Mouse (Mus musculus) T-helper 17 cell (primary cell): Measurements from ENCODE around the gene Msmo1.

ENCODE experiments used
- in situ Hi-C, 2 experiments: fragments of 300-600 bp; cut with MboI, MseI; formaldehyde crosslinking; loops; 1 replicate in 1 of 2; 2 replicates in 1 of 2; pipeline ENCODE4 v1.15.1; 2025; ENCODE audit warnings: high pct_unique_total_duplicates in 2 of 2

Gene Msmo1

DNA sequence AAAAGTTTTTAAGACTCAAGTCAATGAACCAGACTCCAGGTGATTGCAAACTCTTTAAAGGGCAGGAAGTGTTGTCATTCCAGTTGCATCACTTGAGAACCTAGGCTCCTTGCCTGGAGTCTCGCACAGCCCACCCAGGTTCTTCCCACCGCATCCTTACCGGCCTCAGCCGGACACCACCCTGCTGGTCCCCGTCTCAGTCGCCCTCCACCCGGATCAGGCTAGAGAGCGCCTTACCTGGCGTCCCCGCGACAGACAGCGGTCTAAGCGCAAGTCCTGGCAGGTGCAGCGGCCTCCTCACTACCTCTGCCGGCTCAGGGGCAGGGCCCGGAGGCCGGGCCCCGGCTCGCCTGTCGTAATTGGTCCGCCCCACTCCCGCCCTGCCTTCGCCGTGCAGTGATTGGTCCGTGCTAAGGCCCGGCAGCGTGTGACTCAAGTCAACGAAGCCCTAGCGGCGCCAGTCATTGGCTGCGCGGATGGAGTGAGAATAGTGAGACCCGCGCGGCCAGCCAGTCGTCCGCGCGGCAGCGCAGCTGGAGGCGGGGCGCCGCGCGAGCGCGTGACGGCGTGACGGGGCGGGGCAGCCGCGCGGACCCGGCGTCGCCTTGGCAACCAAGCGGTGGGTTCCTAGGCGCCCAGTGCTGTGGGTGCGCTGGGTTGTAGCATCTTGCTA lies at the start of gene Msmo1:
Gene Msmo1 (minus strand): TSS at position 522 of the 673 bp plus-strand sequence.
- in situ Hi-C loops: loop anchor here (5.0 to 25.0 kb wide), 3 partner anchors 124 to 1754 kb away; partner anchors contain the start of gene Tma16 (in 1 of the 2)

DNA sequence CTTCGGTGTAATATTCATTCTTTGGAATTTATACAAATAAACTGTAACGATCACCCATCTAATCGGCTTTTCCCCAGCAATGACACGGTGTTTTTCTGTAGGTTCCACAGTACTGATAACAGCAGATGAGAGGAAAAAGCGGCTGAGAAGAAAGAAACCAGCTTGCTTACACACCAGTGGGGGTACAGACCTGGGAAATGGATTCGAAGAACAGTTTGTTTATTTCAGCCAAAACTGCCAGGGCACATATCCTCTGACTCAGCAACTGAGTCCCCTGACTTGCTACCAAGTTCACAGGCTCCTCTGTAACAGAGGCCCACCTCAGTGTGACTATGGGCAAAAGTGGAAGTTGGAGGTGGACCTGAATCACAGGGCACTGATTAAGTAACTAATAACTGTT lies 48.4 kb upstream of the Msmo1 start:
- in situ Hi-C loops: no loop called here

DNA sequence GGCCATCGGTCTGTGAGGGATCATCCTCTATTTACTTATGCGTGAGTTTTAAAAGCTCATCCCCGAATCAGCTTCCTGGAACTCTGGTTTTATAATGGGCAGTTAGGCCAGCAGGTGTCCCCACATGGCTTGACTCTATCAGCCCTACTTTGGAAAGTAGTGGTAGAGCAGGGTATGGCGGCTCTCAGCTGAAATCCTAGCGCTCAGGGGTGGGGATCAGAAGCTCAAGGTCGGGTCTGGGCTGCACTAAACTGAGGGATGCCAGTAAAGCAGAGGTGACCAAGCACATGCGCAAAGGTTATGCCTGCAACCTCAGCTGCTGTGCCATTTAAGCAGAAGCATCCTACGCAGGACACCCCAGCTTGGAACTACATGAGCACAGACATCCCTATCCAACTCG lies 44.3 kb upstream of the Msmo1 start:
- in situ Hi-C loops: no loop called here

DNA sequence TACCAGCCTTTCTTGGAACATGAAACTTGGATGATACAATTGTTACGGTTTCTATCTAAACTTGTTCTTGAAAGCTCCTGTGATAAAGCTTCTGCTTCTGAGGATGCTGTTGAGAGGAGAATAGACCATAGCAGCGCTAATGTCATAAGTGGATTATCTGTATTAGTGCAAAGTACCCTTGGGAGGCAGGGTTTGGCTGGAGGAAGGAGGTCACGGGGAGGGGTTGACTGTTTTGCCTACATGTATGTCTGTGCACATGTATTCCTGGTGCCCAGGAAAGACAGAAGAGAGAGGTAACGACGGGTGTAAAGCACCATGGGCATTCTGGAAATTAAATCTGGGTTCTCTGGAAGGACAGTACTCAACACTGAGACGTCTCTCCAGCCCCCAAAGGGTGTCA lies 40.5 kb upstream of the Msmo1 start:
- in situ Hi-C loops: no loop called here

DNA sequence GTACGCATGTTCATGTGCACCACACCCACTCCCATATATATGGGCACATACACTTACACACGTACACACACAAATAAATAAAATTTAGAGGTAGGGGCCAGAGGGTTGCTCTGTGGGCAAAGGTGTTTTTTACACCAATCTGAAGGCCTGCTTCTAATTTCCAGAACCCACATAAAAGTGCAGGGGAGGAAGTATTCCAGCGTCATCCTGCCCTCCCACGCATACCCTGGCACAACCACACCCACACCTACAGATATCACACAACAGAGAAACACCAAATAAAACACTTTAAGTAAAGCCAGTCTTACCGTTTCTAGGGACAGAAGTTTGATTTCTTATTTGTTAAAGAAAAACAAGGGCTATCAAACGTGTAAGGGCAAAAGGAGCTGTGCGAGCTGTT lies 37.2 kb upstream of the Msmo1 start:
- in situ Hi-C loops: no loop called here

DNA sequence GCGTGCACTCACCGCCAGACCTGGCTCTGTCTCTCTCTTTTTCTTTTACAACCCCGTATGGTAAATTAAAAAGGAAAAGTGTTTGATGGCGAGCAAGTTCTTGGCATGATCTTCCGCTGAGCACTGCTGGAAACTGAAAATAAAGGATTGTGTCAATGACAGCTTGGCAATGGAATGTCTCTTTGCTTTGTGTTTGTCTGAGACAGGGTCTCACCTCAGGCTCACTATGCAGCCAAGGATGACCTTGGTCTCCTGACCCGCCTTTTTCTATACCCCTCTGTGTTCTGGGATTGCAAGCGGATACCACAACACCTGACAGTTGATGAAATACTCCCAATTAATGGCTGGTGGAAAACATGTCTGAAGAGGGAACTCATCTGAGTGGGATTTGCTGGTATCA lies 36.0 kb upstream of the Msmo1 start:
- in situ Hi-C loops: no loop called here

DNA sequence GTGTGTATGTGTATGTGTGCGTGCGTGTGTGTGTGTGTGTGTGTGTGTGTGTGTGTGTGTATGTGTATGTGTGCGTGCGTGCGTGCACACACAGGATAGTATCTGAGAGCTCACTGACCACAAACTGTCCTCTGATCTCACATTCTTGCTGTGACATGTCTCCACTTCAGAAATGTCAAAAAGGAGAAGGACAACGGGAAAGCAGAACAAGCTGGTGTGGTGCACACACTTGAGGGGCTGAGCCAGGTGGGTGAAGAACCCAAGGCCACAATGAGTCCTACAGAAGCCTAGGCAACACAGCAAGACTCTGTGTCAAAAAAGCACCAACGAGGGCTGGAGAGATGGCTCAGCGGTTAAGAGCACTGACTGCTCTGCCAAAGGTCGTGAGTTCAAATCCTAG lies 35.1 kb upstream of the Msmo1 start:
- in situ Hi-C loops: no loop called here

DNA sequence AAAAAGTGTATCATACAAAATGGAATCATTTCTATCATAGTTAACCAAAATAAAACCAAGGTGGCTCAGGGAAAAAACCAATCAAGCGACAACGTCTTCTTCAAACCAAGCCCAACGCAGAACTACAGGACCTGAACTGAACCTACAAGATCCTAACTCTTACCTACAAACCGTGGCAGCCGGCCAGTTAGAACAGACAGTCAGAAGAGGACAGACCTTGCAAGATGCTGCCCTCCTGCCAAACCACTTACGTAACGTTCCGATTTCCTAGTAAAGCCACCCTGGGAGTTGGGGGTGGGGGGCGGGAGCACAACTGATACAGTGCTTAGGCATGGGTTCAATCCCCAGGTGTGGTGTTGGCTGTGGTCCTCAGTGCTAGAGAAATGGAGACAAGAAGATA lies 33.5 kb upstream of the Msmo1 start:
- in situ Hi-C loops: no loop called here

DNA sequence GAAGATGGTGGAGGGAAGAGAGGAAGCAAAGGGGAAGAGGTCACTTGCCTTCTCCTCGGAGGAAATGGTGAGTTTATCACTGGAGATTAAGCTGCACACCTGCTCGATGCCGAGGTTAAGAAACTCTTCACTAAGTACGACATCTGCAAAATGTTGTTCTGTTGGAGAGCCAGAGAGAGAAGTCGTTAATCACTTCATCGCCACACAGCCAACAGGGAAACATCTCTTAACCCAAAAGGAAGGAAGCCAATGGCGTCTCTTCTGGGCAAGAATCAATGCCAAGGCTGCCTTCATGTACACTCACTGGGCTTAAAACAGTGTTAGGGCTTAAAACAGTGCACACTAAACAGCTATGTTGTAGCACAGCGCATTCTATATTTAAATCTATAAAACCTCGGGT lies 30.5 kb upstream of the Msmo1 start:
- in situ Hi-C loops: no loop called here

DNA sequence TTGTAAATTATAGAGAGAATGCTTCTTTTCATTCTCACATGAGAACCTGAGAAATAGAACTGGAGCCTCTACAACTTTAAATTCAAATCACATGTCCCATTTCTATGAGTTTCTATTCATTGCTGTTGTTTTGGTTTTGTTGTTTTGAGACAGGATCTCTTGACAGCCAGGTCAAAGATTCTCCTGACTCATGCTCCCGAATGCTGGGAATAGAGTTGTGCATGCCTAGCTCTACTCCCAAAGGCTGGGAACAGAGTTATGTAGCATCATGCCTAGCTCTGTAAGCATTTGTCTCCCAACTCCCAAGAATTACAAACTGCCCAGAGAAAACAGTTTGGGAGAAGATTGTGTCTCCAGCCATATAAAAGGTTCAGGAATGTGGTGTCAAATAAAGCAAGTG lies 29.2 kb upstream of the Msmo1 start:
- in situ Hi-C loops: no loop called here

DNA sequence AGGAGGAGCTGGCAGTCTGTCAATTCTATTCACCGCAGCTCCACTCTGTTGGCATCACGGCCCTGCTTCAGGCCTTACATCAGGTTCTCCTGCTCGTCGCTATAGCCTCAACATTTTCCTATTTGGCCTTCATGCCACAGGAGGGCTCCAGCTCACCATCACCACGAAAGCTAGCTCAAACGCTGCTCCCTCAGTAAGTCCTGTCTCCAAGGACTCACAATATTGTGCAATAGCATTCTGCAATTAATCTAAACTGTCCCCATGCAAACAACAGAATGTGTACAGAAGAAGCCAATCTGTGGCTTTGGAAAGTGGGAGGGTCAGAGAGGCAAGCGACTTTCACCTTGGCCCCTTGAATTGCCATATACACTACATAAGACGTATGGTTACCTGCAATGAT lies 27.8 kb upstream of the Msmo1 start:
- in situ Hi-C loops: no loop called here

DNA sequence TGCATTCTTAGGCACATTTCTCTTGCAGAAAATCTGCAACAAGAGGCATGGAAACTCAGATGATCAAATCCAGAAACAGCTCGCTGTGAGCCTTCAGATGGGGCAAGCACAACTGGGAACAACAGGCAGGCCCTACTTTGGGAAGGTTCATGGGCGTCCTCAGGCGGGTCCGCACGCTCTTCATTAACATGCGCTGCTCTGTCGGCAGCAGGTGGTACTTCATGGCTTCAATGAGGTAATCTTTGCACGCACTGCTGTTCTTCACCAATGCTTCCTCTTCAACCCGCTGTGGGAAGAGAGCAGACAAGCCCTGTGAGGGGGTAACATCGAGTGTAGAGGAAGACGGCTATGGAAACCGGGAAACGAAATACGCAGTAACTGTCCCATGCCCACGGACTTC lies 24.4 kb upstream of the Msmo1 start:
- in situ Hi-C loops: no loop called here

DNA sequence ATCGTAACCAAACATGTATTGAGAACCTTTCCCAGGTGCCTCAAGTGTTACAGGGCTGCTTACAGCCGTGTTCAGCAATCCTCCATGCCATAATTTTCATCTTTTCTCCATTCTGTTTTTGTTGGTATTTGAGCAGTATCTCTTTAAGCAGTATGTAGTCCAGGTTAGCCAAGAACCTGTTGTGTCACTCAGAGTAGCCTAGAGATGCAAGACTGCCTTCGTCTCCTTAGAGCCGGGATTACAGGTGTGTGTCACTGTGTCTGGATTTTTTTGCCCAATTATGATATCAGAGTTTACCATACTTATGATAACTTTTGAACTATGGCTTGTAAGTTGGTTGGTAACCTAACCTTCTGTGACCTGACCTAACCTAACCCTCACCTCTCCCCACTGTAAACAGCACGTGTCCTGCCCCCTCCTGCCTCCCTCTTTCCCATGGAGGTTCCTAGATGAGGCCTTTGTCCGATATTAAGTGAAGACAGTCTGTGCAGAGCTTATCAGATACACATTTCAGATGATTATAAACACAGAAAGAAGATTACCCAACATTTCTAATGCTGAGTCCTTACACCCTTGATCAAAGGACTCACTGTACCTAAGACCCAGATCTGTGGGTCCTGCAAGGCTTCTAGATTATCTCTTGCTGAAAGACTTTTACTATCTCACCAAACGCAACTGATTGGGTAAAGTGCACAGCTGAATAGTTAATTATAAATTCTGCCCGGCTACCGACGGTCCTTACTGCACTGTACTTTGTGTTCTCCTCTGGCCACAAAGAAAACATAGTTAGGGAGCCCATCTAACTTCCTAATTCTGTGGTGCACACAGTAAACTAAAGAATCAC lies 12.8 kb upstream of the Msmo1 start:
- in situ Hi-C loops: loop anchor here in 1 of 2 experiments (25.0 kb wide), 1 partner anchor 1741 kb away; the partner anchor contains the start of gene Tma16

DNA sequence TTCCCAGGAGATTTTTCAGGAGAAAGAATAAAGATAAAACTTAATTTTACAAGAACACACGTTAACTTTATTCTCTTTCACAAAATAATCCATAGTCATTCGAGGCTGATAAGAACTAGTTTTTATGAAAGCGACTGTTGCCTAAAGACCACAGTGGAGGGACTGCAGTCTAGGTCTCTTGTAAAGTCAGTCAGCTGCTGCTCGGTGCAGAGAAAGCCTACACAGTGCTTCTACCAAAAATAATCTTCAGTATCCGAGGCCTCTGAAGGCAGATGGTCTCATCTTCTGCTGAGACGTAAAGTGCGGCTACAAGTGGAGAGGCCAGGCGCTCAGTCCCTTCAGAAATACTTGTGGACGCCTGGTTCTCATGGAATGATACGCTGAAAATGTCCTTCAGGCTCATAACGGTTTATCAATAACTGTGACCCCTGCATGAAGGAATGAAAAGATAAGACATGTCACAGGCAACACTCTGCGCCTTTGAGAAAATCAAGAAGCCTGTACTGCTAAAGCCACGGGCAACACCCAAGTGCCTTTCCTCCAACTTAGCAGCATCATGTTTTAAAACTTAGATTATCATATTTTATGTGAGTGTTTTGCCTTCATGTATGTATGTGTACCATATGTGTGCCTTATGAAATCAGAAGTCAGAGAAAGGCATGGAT lies 7.1 kb upstream of the Msmo1 start:
- in situ Hi-C loops: loop anchor here in 1 of 2 experiments (25.0 kb wide), 1 partner anchor 1747 kb away; the partner anchor contains the start of gene Tma16

DNA sequence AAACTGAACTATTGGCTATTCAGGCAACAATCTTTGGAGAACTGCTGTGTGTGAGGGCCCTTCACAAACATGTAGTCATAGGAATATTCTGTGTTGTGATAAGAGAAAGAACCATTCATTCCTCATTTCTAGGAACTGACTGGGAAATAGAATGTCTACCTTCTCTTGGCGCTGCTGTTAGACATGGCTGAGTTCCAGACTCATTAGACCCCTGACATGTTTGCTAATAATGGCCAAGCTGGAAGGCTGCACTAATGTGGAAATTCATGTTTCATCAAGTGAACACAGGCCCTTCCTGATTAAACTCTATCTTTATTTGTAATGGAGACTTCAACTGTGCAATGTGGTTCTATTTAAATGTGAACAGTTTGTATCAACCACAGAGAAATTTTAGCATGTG lies 5.3 kb upstream of the Msmo1 start:
- in situ Hi-C loops: loop anchor here in 1 of 2 experiments (25.0 kb wide), 1 partner anchor 1748 kb away; the partner anchor contains the start of gene Tma16

DNA sequence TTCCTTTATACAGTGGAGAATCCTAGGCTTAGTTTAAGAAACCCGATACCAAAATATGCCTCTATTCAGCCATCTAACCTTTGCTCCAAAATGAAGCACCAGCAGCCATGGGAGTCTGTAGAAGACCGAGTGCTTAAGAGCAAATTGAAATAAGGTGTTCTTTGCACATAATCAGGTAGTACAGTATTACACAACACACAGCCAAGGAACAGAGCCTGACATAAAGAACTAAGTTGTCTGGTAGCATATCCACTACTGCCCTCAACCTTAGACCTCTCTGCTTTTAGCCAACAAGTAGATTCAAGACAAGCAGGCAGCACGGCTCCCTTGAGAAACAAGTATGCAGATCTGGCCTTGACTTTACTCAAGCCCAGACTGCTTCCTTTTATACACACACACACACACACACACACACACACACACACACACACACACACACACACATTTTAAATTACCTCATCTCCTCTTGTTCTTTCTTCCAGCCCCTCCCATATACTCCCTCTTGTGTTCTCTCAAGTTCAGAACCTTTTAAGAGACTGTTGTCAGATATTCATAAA lies 3.3 kb upstream of the Msmo1 start:
- in situ Hi-C loops: loop anchor here in 1 of 2 experiments (25.0 kb wide), 1 partner anchor 1750 kb away; the partner anchor contains the start of gene Tma16

DNA sequence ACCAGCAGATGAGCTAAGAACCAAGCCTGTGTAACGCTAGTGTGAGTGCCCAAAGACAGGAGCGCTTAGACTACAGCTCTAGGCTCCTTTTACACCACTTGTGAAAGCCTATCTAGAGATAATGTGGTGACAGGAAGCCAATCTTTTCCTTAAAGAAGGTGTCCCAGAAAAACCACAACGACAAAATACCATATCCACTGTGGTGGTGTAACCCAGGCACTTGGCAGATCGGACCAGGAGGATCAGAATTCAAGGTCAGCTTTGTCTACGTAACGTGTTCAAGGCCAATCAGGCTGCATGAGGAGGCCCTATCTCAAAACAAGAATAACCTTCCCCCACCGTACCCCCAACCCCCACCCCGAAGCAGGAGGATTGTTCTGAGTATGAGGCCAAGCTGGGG lies 1.6 kb upstream of the Msmo1 start:
- in situ Hi-C loops: loop anchor here in 1 of 2 experiments (25.0 kb wide), 1 partner anchor 1752 kb away; the partner anchor contains the start of gene Tma16

DNA sequence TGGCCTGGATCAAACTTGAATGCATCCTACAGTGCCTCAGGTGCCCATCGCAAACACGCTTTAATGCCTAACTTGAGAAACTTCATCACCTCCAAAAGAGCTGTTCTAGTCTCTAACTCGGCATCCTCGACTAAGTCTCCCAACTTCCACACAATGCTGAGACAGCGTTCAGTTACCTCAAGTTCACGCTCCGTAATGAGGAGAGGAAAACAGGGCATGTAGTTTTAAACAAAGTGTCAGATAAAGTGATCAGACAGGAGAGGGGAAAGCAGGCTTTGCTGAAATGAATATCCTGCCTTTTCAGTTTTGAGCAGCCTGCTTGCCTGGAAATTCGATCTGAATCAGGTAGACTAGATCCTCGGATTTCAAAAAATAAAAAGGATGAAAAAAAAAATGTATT lies 996 bp downstream of the Msmo1 start:
- in situ Hi-C loops: loop anchor here (5.0 to 25.0 kb wide), 3 partner anchors 125 to 1755 kb away; partner anchors contain the start of gene Tma16 (in 1 of the 2)

DNA sequence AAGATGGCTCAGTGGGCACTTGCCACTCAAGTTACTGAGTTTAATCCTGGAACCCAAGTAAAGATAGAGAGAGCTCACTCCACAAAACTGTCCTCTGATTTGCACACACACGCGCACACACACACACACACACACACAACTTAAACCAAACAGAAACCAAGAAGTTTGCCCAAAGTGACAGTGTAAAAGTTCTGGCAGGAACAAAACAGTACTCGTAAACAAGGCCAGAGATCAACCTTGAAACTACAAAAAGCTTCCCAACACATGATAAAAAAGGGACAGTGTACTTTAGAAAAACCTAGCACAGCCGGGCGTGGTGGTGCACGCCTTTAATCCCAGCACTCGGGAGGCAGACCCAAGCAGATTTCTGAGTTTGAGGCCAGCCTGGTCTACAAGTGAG lies 5.4 kb downstream of the Msmo1 start:
- in situ Hi-C loops: loop anchor here (5.0 to 25.0 kb wide), 3 partner anchors 113 to 1759 kb away; partner anchors contain the start of gene Tma16 (in 1 of the 2)

DNA sequence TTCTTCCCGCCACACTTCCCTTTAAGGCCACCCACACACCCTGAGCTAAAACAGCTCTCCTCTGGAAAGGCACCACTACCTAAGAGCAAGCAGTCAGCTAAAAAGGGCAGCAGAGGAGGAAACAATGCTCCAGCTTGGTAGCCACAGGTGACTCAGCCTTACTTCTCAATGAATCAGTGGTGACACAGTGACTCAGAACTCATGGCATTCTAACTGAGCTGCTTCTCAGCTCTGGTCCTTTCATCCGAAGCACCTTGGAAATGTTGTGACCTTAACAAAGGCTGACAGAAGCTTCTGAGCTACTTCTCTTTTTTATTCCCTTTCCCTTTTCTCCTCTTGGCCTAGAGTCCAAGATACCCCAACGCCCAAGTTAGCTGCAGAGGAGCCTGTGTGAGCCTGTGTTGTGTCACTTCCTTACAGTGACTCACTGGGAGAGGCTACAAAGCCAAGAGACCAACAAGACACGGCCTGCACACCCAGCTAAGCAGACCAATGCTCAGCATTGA lies 7.3 kb downstream of the Msmo1 start:
- in situ Hi-C loops: loop anchor here (5.0 to 25.0 kb wide), 3 partner anchors 111 to 1761 kb away; partner anchors contain the start of gene Tma16 (in 1 of the 2)

DNA sequence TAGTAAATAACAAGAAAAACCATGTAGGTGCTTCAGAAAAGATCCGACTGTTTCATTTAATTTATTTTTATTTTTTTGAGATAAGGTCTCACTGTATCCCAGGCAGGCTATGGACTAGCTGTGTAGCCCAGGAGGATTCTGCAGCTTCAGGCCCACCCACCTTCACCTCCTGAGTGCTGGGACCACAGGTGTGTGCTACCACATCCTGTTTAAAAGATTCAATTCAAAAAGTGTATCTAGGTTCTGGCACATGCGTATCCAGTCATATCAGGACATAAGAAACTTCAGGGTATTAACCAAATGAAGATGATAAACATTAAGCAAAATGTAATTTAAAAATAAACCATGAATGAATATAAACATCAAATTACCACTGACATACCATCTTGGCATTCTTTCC lies 10.4 kb downstream of the Msmo1 start:
- in situ Hi-C loops: loop anchor here in 1 of 2 experiments (10.0 kb wide), 1 partner anchor 108 kb away; no protein-coding TSS in a partner anchor
